Mouse (Mus musculus) lung, postnatal 0 days (tissue): ENCODE data around the gene Mllt3. TPM values are rescaled to one million over a fixed set of nuclear protein-coding genes. Genes with fewer than 3 reads are reported as not detected.
A peak's percentile ranks its signal among the peaks of the same experiment; 100 is the strongest.

Experiments
- ATAC-seq: fragments of 200-750 bp; cut with Nextera tagmentation; 2 replicates; pipeline ENCODE4 v1.8.0; 2017; ENCODE audit warnings: moderate library complexity
- DNase-seq: peaks from one replicate; pipeline ENCODE4 v3.0.0-alpha.2; 2016; ENCODE audit warnings: low spot score
- H3K27ac ChIP-seq: fragments of 300-500 bp; sonication (generic); 2 replicates; pipeline ENCODE4 v1.5.1; 2014; ENCODE audit warnings: antibody characterized with exemption, mild to moderate bottlenecking, low read length, mixed read lengths
- H3K27me3 ChIP-seq: fragments of 300-500 bp; sonication (generic); replicated peaks from 2 replicates; pipeline ENCODE4 v1.6.1; 2014; ENCODE audit warnings: low read length, mixed read lengths; ENCODE audit not compliant: insufficient read depth
- H3K36me3 ChIP-seq: fragments of 300-500 bp; sonication (generic); 2 replicates; pipeline ENCODE4 v1.6.1; 2014; ENCODE audit warnings: low read length, mixed read lengths; ENCODE audit not compliant: insufficient read depth
- H3K4me1 ChIP-seq: fragments of 300-500 bp; sonication (generic); 2 replicates; pipeline ENCODE4 v1.6.1; 2014; ENCODE audit warnings: antibody characterized with exemption, low read depth, low read length, mixed read lengths; ENCODE audit not compliant: insufficient read depth
- H3K4me2 ChIP-seq: fragments of 300-500 bp; sonication (generic); replicated peaks from 2 replicates; pipeline ENCODE4 v1.6.1; 2014; ENCODE audit warnings: low read depth, mild to moderate bottlenecking, low read length, moderate library complexity, mixed read lengths
- H3K4me3 ChIP-seq: fragments of 300-500 bp; sonication (generic); 2 replicates; pipeline ENCODE4 v1.5.1; 2014; ENCODE audit warnings: low read depth, low read length
- H3K9ac ChIP-seq: fragments of 300-500 bp; sonication (generic); replicated peaks from 2 replicates; pipeline ENCODE4 v1.6.1; 2014; ENCODE audit warnings: low read depth, mild to moderate bottlenecking
- H3K9me3 ChIP-seq: fragments of 300-500 bp; sonication (generic); 2 replicates; pipeline ENCODE4 v1.6.1; 2016; ENCODE audit warnings: low read length, mixed read lengths
- CTCF ChIP-seq: IDR thresholded peaks from 2 replicates; pipeline ENCODE4 v1.5.1; 2016; ENCODE audit warnings: antibody characterized with exemption, mild to moderate bottlenecking
- EP300 ChIP-seq: IDR thresholded peaks from 2 replicates; pipeline ENCODE4 v1.6.1; 2016; ENCODE audit warnings: antibody characterized with exemption, mild to moderate bottlenecking, control low read depth
- WGBS: fragments of 180-500 bp; shearing (Covaris S2); extraction: QIAGEN DNeasy Blood & Tissue Kit; methylation state at CpG from one replicate; pipeline ENCODE4 v1.1.7; 2014; 5-methylcytosine and 5-hydroxymethylcytosine counted together
- polyA plus RNA-seq: library from polyadenylated mRNA; unstranded; fragments of >200 nt; fragmentation: Nextera tagmentation; extraction: Ambion mirVana; gene quantifications from 2 replicates; pipeline ENCODE4 v1.2.1, GENCODE M21; 2015

The Mllt3 gene
- polyA plus RNA-seq, 1 experiment from 2014 or later = 32.7 TPM

DNA sequence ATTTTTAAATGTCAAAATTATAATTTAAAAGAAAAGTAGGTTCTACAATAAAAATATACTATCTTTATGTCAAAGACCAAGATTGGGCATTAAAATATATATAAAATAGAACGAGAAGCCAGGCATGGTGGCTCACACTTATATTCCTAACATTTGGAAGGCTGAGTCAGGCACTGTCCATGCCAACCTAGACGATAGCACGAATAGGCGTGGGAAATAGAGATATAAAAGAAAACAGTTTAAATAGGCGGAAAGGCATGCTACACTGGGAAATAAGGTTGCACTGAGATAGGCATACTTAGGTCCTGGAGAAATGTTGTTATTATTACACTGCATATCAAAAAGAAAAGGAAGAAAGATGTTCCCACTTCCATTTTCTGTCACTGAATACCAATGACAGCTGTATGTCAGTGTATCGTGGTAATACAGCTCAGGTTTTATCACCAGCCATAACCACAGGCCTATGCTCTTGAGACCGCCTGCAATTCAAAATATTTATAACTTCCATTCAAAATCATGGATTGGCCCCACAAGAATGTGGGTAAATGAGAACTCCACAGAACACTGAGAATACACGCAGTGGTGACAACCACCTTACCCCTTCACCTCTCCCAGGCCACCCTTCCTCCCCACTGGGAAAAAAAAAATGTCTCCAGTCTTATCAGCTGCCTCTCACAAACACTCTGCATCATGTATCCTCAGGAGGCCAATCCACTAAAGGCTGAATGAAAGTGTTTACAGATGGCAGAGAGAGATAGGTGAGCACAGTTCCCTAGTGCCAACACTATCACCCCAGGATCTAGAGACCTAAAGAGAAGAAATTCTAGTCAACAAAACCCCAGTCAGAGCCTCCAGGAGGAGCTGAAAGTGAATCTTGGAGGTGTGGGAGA is 102.6 kb downstream of the Mllt3 start:
- Histone ChIP-seq H3K4me3 (no peak overlapping the region), H3K27me3 (no peaks in the 10 kb centered on the region), H3K9ac (no peak overlapping the region), H3K27ac (no peak overlapping the region), H3K9me3 (no peaks in the 10 kb centered on the region), H3K4me2 (no peak overlapping the region), H3K4me1 (peaks cover 9% of the 10 kb centered on the region; the same call in 1 of the 2 replicates), H3K36me3 (no peaks in the 10 kb centered on the region)
- DNase-seq (peak; percentile 18), ATAC-seq (peak; percentile 35; the same call in 1 of the 2 replicates)
- TF ChIP-seq EP300 (no peak), CTCF (no peak)
- 81% methylated on average over 8 of the region's 8 CpGs for WGBS

DNA sequence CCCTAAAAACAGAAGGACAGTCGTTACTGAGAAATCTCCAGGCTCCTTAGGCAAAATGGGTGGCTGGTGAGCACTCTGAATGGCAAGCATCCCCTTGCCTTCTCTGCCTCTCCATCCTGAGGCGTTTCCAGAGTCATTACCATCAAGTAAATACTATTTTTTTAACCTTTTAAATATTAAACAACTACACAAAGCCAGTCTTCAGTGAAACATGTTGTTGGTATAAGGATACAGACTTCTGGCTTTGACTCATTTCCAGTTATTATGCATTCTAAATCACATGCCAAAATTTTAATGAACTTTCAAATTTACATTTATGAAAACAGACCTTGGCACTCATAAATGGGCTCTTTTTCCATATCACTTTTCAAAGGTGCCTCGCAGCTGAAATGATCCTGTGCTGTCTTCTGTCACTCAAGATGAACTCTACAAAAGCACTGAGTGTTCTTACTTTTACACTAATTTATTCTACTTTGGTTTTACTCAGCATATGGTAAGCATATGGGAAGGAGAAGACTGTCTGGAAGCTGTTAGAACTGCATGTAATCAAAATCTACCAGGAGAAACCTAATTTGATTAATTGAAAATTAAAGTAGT is 104.5 kb downstream of the Mllt3 start:
- Histone ChIP-seq H3K9me3 (no peaks in the 10 kb centered on the region), H3K4me1 (peaks cover 7% of the 10 kb centered on the region; the same call in 1 of the 2 replicates), H3K27ac (no peak overlapping the region), H3K4me3 (no peak overlapping the region), H3K27me3 (no peaks in the 10 kb centered on the region), H3K4me2 (no peak overlapping the region), H3K36me3 (no peaks in the 10 kb centered on the region), H3K9ac (no peak overlapping the region)
- DNase-seq (no peak), ATAC-seq (no peak)
- TF ChIP-seq CTCF = no peak
- no peak for TF ChIP-seq EP300
- WGBS = 64% methylated on average over 3 of the region's 3 CpGs

DNA sequence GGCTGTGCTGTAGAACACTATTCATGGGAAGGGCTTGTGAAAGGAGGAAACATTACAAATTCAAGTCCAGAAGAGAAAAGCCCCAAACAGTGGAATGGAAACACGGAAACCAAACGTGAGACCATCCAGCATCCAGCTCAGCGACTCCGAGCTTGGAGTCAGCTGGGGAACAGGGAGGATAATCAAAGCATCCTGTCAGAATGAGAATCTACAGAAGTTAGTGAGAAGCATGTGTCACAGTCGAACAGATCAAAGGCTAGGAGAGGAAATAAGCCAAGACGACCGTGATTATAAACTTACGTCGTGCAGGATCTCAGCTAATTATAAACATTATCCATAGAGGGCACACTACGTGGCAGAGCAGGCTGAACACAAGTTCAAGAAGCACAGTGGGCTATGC is 105.8 kb downstream of the Mllt3 start:
- H3K4me2 ChIP-seq = no peak overlapping the region
- no peaks in the 10 kb centered on the region for H3K9me3 ChIP-seq
- no peak for ATAC-seq
- peaks cover 5% of the 10 kb centered on the region; the same call in 1 of the 2 replicates for H3K4me1 ChIP-seq
- H3K36me3 ChIP-seq = no peaks in the 10 kb centered on the region
- no peak overlapping the region for H3K9ac ChIP-seq
- 30% methylated on average over 10 of the region's 10 CpGs for WGBS
- H3K27me3 ChIP-seq = no peaks in the 10 kb centered on the region
- no peak overlapping the region for H3K4me3 ChIP-seq
- TF ChIP-seq CTCF = no peak
- TF ChIP-seq EP300 = no peak
- H3K27ac ChIP-seq = no peak overlapping the region
- no peak for DNase-seq

DNA sequence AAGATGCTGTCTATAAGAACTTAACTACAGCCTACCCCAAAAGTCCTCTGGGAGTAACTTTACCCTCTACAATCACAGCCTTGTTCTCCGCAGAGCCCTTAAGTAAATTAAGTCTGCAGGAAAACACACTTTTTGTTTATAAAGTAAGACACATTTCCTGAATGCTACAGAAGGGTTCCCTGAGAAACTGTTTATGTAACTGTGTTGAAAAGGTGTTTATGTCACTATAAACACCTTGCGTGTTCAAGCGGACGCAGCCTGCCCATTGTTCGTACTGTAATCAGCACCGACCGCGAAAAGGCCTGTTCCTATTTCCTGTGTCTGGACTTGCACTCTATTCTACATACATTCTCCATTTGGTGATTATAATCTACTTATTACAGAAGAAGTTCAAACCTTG is 112.5 kb downstream of the Mllt3 start:
- no peaks in the 10 kb centered on the region for H3K36me3 ChIP-seq
- peak; percentile 33; the same call in 1 of the 2 replicates for ATAC-seq
- no peaks in the 10 kb centered on the region for H3K9me3 ChIP-seq
- H3K27me3 ChIP-seq = no peaks in the 10 kb centered on the region
- H3K4me2 ChIP-seq = no peak overlapping the region
- peak; percentile 39 for DNase-seq
- WGBS = 68% methylated on average over 8 of the region's 8 CpGs
- no peak overlapping the region for H3K9ac ChIP-seq
- no peak overlapping the region for H3K4me3 ChIP-seq
- H3K27ac ChIP-seq = no peak overlapping the region
- TF ChIP-seq CTCF (no peak), EP300 (peak; percentile 48)
- no peaks in the 10 kb centered on the region for H3K4me1 ChIP-seq

DNA sequence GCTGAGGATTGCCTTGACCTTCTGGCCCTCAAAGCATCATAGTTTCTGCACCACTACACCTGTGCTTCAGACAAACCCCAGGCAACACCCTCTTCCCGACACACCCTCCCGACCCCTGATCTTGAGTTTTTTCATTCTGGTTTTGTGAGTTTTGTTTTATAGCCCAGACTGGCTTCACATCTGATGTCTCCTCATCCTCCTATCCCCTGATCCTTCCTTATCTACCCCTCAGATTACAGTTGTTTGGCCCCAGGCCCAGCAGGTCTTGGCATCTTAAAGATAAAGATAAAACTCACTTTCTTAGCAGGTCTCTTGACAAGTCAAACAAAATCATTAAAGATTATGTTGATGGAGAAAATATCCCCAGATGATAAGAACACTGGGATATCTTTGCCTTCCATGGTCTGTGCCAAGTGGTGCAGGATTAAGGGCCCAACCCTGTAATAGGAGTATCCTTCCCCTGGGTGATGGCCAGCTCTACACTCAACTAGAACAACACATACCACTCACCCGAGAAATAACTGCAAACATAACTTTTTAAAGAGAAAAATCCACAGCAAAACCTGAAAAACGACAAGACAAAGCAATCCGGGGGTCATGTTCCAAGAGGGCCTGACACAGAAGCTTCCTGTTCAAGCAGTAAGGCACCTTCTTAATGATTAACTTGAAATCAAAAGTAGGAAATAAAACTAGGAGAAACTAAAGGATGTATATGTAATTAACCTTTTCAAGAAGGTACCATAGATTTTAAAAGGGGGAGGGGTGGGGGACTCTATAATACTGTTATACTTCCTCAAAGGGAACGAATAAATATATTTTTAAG is 121.8 kb downstream of the Mllt3 start:
- Histone ChIP-seq H3K27ac (no peak overlapping the region), H3K36me3 (no peaks in the 10 kb centered on the region), H3K27me3 (no peaks in the 10 kb centered on the region), H3K4me1 (0 out of 2 replicates have a peak, but pooled peaks cover 5% of the 10 kb centered on the region), H3K9me3 (no peaks in the 10 kb centered on the region), H3K9ac (no peak overlapping the region), H3K4me2 (no peak overlapping the region), H3K4me3 (no peak overlapping the region)
- no peak for DNase-seq
- 43% methylated on average over 6 of the region's 6 CpGs for WGBS
- TF ChIP-seq CTCF = no peak
- TF ChIP-seq EP300 = no peak
- ATAC-seq = no peak
